Mouse (Mus musculus): ENCODE results near the gene Olfr920.

GRCm38 (mm10) chr9:38792689-38793088, 40.6 kb downstream of the Olfr920 start:
- TF ChIP-seq CTCF (IDR thresholded peaks at IDR 0.05; ENCODE audit: borderline replicate concordance, extremely low read depth, insufficient read depth, insufficient read length) = no peak
- no peak for TF ChIP-seq POLR2A (IDR thresholded peaks at IDR 0.05; ENCODE audit: borderline replicate concordance, extremely low read depth, insufficient read depth, insufficient read length, poor library complexity, severe bottlenecking)
